Mouse (Mus musculus): ENCODE measurements around the gene Prim1. TPM values are rescaled to one million over a fixed set of nuclear protein-coding genes. Genes with fewer than 3 reads are reported as not detected.
"Not testable (repeated sequence)": the region's sequence is repeated elsewhere in the genome, so short reads cannot be mapped to it uniquely, and the experiment has no call there.

Prim1 gene
- total RNA-seq, 2 experiments from 2014 or later = 6.6 to 6.8 TPM

GRCm38 (mm10) chr10:128069201-128069600 lies 54.2 kb downstream of the Prim1 start:
- DNase-seq (ENCODE audit: extremely low spot score in 1 of 2, low spot score in 1 of 2) = no peak

DNA sequence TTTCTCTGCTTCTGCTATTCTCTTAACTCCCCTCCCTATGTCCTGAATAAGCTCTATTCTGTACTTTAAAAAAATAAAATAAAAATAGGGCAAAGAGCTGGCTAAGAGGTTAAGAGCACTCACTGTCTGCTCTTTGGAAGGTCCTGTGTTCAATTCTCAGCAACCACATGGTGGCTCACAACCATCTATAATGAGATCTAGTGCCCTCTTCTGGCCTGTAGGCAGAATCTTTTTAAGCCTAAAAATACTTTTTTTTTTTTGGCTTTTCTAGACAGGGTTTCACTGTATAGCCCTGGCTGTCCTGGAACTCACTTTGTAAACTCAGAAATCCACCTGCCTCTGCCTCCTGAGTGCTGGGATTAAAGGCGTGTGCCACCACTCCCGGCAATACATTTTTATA lies 55.5 kb downstream of the Prim1 start:
- not testable (repeated sequence) for DNase-seq (ENCODE audit: extremely low spot score in 1 of 2, low spot score in 1 of 2)

DNA sequence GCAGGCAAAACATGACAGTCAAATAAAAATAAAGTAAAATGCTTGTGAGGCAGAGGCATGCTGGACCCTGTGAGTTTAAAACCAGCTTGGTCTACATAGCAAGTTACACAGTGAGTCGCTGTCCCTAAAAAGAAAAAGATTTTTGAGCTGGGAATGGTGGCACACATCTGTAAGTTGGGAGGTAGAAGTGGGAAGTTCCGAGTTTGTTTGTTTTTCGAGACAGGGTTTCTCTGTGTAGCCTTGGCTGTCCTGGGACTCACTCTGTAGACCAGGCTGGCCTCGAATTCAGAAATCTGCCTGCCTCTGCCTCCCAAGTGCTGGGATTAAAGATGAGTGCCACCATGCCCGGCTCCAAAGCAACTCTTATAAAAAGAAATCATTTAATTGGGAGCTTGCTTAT lies 63.3 kb downstream of the Prim1 start:
- not testable (repeated sequence) for DNase-seq (ENCODE audit: extremely low spot score in 1 of 2, low spot score in 1 of 2)

Other genes starting within 250 kb of the Prim1 start
- gene Rdh9, start 238.8 kb upstream of the Prim1 start, total RNA-seq (2021) = under 1 TPM in 1 of 2 experiments, not detected in 1; 0.47 TPM
- gene Rdh16, start 214.0 kb upstream of the Prim1 start, total RNA-seq (2021) = under 1 TPM; 0.10 to 0.16 TPM
- not detected for gene Rdh19, start 165.2 kb upstream of the Prim1 start, total RNA-seq (2021)
- gene Rdh16f2, start 148.7 kb upstream of the Prim1 start, total RNA-seq (2021) = not detected
- gene Rdh7, start 126.4 kb upstream of the Prim1 start, total RNA-seq (2021) = not detected
- not detected for gene Sdr9c7, start 116.7 kb upstream of the Prim1 start, total RNA-seq (2021)
- gene Hsd17b6, start 7.6 kb upstream of the Prim1 start, total RNA-seq (2021) = not detected
- 100 to 1,000 TPM; 317 to 351 TPM for gene Naca, start 20.4 kb downstream of the Prim1 start, total RNA-seq (2021)
- gene Ptges3, start 43.8 kb downstream of the Prim1 start, total RNA-seq (2021) = 100 to 1,000 TPM; 134 to 145 TPM
- 1,000 to 10,000 TPM; 1,588 to 1,852 TPM for gene Atp5b, start 68.1 kb downstream of the Prim1 start, total RNA-seq (2021)
- 10 to 100 TPM; 32.2 to 42.5 TPM for gene Baz2a, start 76.4 kb downstream of the Prim1 start, total RNA-seq (2021)
- 10 to 100 TPM; 11.5 to 11.9 TPM for gene Rbms2, start 165.1 kb downstream of the Prim1 start, total RNA-seq (2021)
- gene Gls2, start 179.3 kb downstream of the Prim1 start, total RNA-seq (2021) = 10 to 100 TPM; 19.2 to 23.5 TPM
- 10 to 100 TPM in 1 of 2 experiments, 1 to 10 TPM in 1; 8.5 to 10.6 TPM for gene Spryd4, start 196.6 kb downstream of the Prim1 start, total RNA-seq (2021)
- gene Mip, start 210.7 kb downstream of the Prim1 start, total RNA-seq (2021) = not detected
- gene Timeless, start 216.9 kb downstream of the Prim1 start, total RNA-seq (2021) = 1 to 10 TPM; 4.3 to 5.6 TPM
- gene Apon, start 238.9 kb downstream of the Prim1 start, total RNA-seq (2021) = not detected

All from layer of hippocampus, postnatal 25 days (tissue).